Mouse (Mus musculus) cerebellum, adult 18-20 months (tissue): ENCODE measurements around the gene Kpna1.

ENCODE experiments used
- DNase-seq, 2 experiments: peaks; one replicate each; pipeline ENCODE4 v3.0.0; 2021

The Kpna1 gene

DNA sequence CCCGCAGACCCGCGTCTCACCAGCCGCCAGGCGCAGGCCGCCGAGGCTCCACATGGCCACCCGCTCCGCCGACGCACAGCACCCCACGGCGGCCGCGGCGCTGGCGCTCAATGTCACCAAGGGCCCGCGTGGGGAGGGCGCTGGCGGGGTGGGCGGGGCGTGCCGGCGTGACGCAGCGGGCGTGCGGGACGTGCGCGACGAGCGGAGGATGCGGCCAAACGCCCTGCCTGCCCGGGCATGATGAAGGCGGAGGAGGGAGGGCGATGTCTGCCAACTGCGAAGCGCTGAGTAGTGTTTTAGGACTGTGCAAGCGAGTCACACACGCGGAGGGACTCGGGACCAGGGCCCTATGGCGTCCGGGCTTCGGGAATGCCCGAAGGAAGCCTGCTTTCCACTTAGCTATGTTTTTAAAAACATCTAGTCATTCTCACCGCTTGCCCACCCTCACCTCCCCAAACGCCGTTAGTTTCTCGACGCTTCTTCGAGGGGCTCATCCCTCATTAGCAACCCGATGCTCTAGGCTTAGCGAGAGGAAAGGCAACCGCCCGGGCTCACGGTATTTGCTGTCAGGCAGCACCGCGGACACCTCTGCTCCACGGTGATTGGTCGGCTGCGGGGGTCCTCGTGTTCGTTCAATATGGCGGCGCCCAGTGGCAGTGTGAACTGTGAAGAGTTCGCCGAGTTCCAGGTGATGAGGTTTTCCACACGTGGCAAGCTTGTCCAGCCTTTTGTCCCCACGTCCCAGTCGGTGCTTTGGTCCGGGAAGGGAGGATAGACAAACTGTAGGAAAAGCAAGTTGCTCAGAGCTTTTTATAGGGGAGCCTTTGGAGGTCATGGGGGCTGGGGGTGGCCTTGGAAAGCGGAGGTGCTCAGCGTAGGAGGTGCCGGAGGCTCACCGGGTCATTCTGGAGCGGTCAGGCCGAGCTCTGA is 93.2 kb downstream of the Kpna1 start, which contains the start of the genes Fam162a and Ccdc58:
Gene Fam162a, minus strand, starts transcription at position 145 of the 930 bp plus-strand sequence.
Gene Ccdc58, plus strand, starts transcription at position 236 of the 930 bp plus-strand sequence.
- DNase-seq, result peak; percentile 91 to 96

- DNase-seq, result no peak
Observed at GRCm38 (mm10) chr16:36072410-36073011, 94.0 kb downstream of the Kpna1 start.

DNA sequence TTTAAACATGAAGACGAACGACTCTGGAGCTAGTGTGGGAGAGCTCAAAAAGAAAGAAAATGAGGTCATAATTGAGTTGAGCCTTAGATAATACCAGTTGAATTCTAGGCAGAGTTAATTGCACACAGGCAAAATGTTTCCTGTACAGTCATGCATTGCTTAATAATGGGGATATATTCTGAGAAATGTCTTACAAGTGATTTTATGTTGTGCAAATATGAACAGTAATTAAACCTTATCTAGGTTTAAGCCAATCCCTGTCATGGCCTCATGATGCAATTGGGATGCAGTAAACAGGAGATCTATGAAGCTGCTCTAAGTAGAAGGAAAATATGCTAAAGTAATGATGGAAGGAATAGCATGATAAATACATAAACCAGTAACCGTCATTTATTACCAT is 96.2 kb downstream of the Kpna1 start:
- DNase-seq, result no peak

GRCm38 (mm10) chr16:36079916-36080315 is 101.4 kb downstream of the Kpna1 start:
- DNase-seq, result no peak
